Mouse (Mus musculus) thymus, adult 2 months (tissue): ENCODE measurements around the gene Ppp1r12a.

Experiments
- CTCF ChIP-seq: fragments of 200-500 bp; IDR thresholded peaks from 2 replicates; pipeline ENCODE4 v1.5.1; 2012; ENCODE audit warnings: mild to moderate bottlenecking, control low read depth, low read length, moderate library complexity, borderline replicate concordance; ENCODE audit not compliant: control insufficient read depth, poor library complexity, insufficient read depth; ENCODE audit errors: extremely low read depth
- POLR2A ChIP-seq: fragments of 200-500 bp; IDR thresholded peaks from 2 replicates; pipeline ENCODE4 v1.6.1; 2012; ENCODE audit warnings: mild to moderate bottlenecking, low read length, control low read depth, moderate library complexity; ENCODE audit not compliant: control insufficient read depth, poor library complexity, insufficient read depth; ENCODE audit errors: extremely low read depth

- TF ChIP-seq CTCF (no peak), POLR2A (no peak)
These were observed 109.2 kb downstream of the Ppp1r12a start for GRCm38 (mm10) chr10:108271201-108271600.
